Mouse (Mus musculus) thymus, adult 2 months (tissue): Measurements from ENCODE around the gene Ppara.

ENCODE experiments used
- CTCF ChIP-seq: fragments of 200-500 bp; IDR thresholded peaks from 2 replicates; pipeline ENCODE4 v1.5.1; 2012; ENCODE audit warnings: mild to moderate bottlenecking, control low read depth, low read length, moderate library complexity, borderline replicate concordance; ENCODE audit not compliant: control insufficient read depth, poor library complexity, insufficient read depth; ENCODE audit errors: extremely low read depth
- POLR2A ChIP-seq: fragments of 200-500 bp; IDR thresholded peaks from 2 replicates; pipeline ENCODE4 v1.6.1; 2012; ENCODE audit warnings: mild to moderate bottlenecking, low read length, control low read depth, moderate library complexity; ENCODE audit not compliant: control insufficient read depth, poor library complexity, insufficient read depth; ENCODE audit errors: extremely low read depth

- TF ChIP-seq POLR2A (no peak), CTCF (no peak)
These were observed 39.6 kb downstream of the Ppara start for GRCm38 (mm10) chr15:85774419-85774818.
